Mouse (Mus musculus) midbrain, embryonic 13.5 days (tissue): ENCODE measurements around the gene Myh11. TPM values are rescaled to one million over a fixed set of nuclear protein-coding genes. Genes with fewer than 3 reads are reported as not detected.

Experiments
- ATAC-seq: fragments of 200-750 bp; cut with Nextera tagmentation; 2 replicates; pipeline ENCODE4 v1.8.0; 2017; ENCODE audit warnings: mild to moderate bottlenecking, moderate TSS enrichment, moderate library complexity
- H3K27ac ChIP-seq: fragments of 300-500 bp; sonication (generic); 2 replicates; pipeline ENCODE4 v1.5.1; 2015; ENCODE audit warnings: inconsistent platforms, mild to moderate bottlenecking, moderate library complexity
- H3K27me3 ChIP-seq: fragments of 300-500 bp; sonication (generic); 2 replicates; pipeline ENCODE4 v1.6.1; 2015; ENCODE audit warnings: mild to moderate bottlenecking, inconsistent platforms
- H3K36me3 ChIP-seq: fragments of 300-500 bp; sonication (generic); 2 replicates; pipeline ENCODE4 v1.6.1; 2015; ENCODE audit warnings: mild to moderate bottlenecking, inconsistent platforms
- H3K4me1 ChIP-seq: fragments of 300-500 bp; sonication (generic); replicated peaks from 2 replicates; pipeline ENCODE4 v1.6.1; 2015; ENCODE audit warnings: inconsistent platforms
- H3K4me2 ChIP-seq: fragments of 300-500 bp; sonication (generic); replicated peaks from 2 replicates; pipeline ENCODE4 v1.6.1; 2015; ENCODE audit warnings: moderate library complexity, mild to moderate bottlenecking, inconsistent platforms
- H3K4me3 ChIP-seq: fragments of 300-500 bp; sonication (generic); replicated peaks from 2 replicates; pipeline ENCODE4 v1.5.1; 2015; ENCODE audit warnings: mild to moderate bottlenecking, inconsistent platforms
- H3K9ac ChIP-seq: fragments of 300-500 bp; sonication (generic); replicated peaks from 2 replicates; pipeline ENCODE4 v1.6.1; 2015; ENCODE audit warnings: mild to moderate bottlenecking, inconsistent platforms
- H3K9me3 ChIP-seq: fragments of 300-500 bp; sonication (generic); 2 replicates; pipeline ENCODE4 v1.6.1; 2016; ENCODE audit warnings: mild to moderate bottlenecking, inconsistent platforms
- WGBS: fragments of 180-500 bp; shearing (Covaris S2); methylation state at CpG from one replicate; pipeline ENCODE4 v1.1.7; 2015; 5-methylcytosine and 5-hydroxymethylcytosine counted together
- polyA plus RNA-seq: library from polyadenylated mRNA; unstranded; fragments of >200 nt; fragmentation: Nextera tagmentation; extraction: Ambion mirVana; gene quantifications from 2 replicates; pipeline ENCODE4 v1.2.1, GENCODE M21; 2015

Myh11 gene
- 0.39 and 0.53 TPM in 2 replicates for polyA plus RNA-seq

- Histone ChIP-seq H3K36me3 (no peaks in the 10 kb centered on the region), H3K4me2 (peak within 1 kb of the TSS; percentile 49), H3K27me3 (peaks cover 22% of the 10 kb centered on the region), H3K27ac (no peak within 1 kb of the TSS), H3K9me3 (no peaks in the 10 kb centered on the region), H3K4me3 (peak within 1 kb of the TSS; percentile 22), H3K4me1 (peaks cover 12% of the 10 kb centered on the region), H3K9ac (0 out of 2 replicates have a peak within 1 kb of the TSS, but pooled peaks have one; percentile 15)
- ATAC-seq, result peak; percentile 41
- WGBS, result 4% methylated on average over 16 of the region's 16 CpGs
These were observed at the start of gene Myh11 for GRCm38 (mm10) chr16:14291223-14291622. Gene Myh11, minus strand, starts transcription at chr16:14291372.

GRCm38 (mm10) chr16:14328156-14328555, 37.0 kb upstream of the Myh11 start:
- Histone ChIP-seq H3K27me3 (no peaks in the 10 kb centered on the region), H3K4me3 (no peak overlapping the region), H3K9me3 (no peaks in the 10 kb centered on the region), H3K9ac (no peak overlapping the region), H3K36me3 (no peaks in the 10 kb centered on the region), H3K4me2 (no peak overlapping the region), H3K4me1 (no peaks in the 10 kb centered on the region), H3K27ac (no peak overlapping the region)
- ATAC-seq, result no peak
- WGBS, result 61% methylated on average over 1 of the region's 1 CpGs

GRCm38 (mm10) chr16:14320494-14320893, 29.3 kb upstream of the Myh11 start:
- no peak overlapping the region for H3K27ac ChIP-seq
- WGBS, result 65% methylated on average over 1 of the region's 1 CpGs
- ATAC-seq, result no peak
- no peak overlapping the region for H3K4me2 ChIP-seq
- H3K27me3 ChIP-seq, result peaks cover 10% of the 10 kb centered on the region; the same call in 1 of the 2 replicates
- H3K36me3 ChIP-seq, result no peaks in the 10 kb centered on the region
- H3K9ac ChIP-seq, result no peak overlapping the region
- no peaks in the 10 kb centered on the region for H3K9me3 ChIP-seq
- H3K4me3 ChIP-seq, result no peak overlapping the region
- peaks cover 11% of the 10 kb centered on the region for H3K4me1 ChIP-seq

- ATAC-seq, result no peak
These were observed 28.5 kb upstream of the Myh11 start for GRCm38 (mm10) chr16:14319681-14320080.

GRCm38 (mm10) chr16:14316884-14317876, 26.0 kb upstream of the Myh11 start, which contains the start of gene Fopnl:
Gene Fopnl, minus strand, starts transcription at chr16:14317405.
- peaks cover 10% of the 10 kb centered on the region; the same call in 1 of the 2 replicates for H3K27me3 ChIP-seq
- H3K4me3 ChIP-seq, result peak within 1 kb of the TSS; percentile 65
- H3K36me3 ChIP-seq, result peaks cover 14% of the 10 kb centered on the region
- H3K4me1 ChIP-seq, result peaks cover 26% of the 10 kb centered on the region
- ATAC-seq, result peak; percentile 100
- peak within 1 kb of the TSS; percentile 72 for H3K4me2 ChIP-seq
- WGBS, result 5% methylated on average over 51 of the region's 51 CpGs
- H3K9ac ChIP-seq, result peak within 1 kb of the TSS; percentile 87
- H3K27ac ChIP-seq, result peak within 1 kb of the TSS; percentile 88
- no peaks in the 10 kb centered on the region for H3K9me3 ChIP-seq

More at GRCm38 (mm10) chr16:14319681-14320080, 28.5 kb upstream of the Myh11 start:
- WGBS, result 81% methylated on average over 3 of the region's 3 CpGs
- no peak overlapping the region for H3K9ac ChIP-seq
- no peaks in the 10 kb centered on the region for H3K36me3 ChIP-seq
- H3K4me3 ChIP-seq, result no peak overlapping the region
- no peak overlapping the region for H3K4me2 ChIP-seq
- peaks cover 10% of the 10 kb centered on the region; the same call in 1 of the 2 replicates for H3K27me3 ChIP-seq
- no peaks in the 10 kb centered on the region for H3K9me3 ChIP-seq
- peaks cover 19% of the 10 kb centered on the region for H3K4me1 ChIP-seq
- no peak overlapping the region for H3K27ac ChIP-seq

GRCm38 (mm10) chr16:14312914-14313313, 21.7 kb upstream of the Myh11 start:
- H3K4me2 ChIP-seq, result no peak overlapping the region
- H3K4me1 ChIP-seq, result peaks cover 26% of the 10 kb centered on the region
- no peak for ATAC-seq
- no peak overlapping the region for H3K4me3 ChIP-seq
- H3K27me3 ChIP-seq, result no peaks in the 10 kb centered on the region
- WGBS, result 89% methylated on average over 7 of the region's 7 CpGs
- no peak overlapping the region for H3K27ac ChIP-seq
- peaks cover 45% of the 10 kb centered on the region for H3K36me3 ChIP-seq
- no peak overlapping the region for H3K9ac ChIP-seq
- H3K9me3 ChIP-seq, result no peaks in the 10 kb centered on the region

- WGBS, result 47% methylated on average over 6 of the region's 6 CpGs
- H3K36me3 ChIP-seq, result peaks cover 55% of the 10 kb centered on the region
These were observed 20.2 kb upstream of the Myh11 start for GRCm38 (mm10) chr16:14311371-14311770.

GRCm38 (mm10) chr16:14309833-14310232, 18.7 kb upstream of the Myh11 start:
- 89% methylated on average over 3 of the region's 3 CpGs for WGBS
- Histone ChIP-seq H3K4me1 (peaks cover 9% of the 10 kb centered on the region), H3K9me3 (no peaks in the 10 kb centered on the region), H3K4me2 (no peak overlapping the region), H3K27me3 (no peaks in the 10 kb centered on the region), H3K36me3 (peaks cover 61% of the 10 kb centered on the region), H3K27ac (no peak overlapping the region), H3K9ac (no peak overlapping the region), H3K4me3 (no peak overlapping the region)
- no peak for ATAC-seq

More at GRCm38 (mm10) chr16:14311371-14311770, 20.2 kb upstream of the Myh11 start:
- no peak for ATAC-seq
- no peaks in the 10 kb centered on the region for H3K9me3 ChIP-seq
- H3K9ac ChIP-seq, result no peak overlapping the region
- H3K4me3 ChIP-seq, result no peak overlapping the region
- peaks cover 24% of the 10 kb centered on the region for H3K4me1 ChIP-seq
- no peaks in the 10 kb centered on the region for H3K27me3 ChIP-seq
- H3K27ac ChIP-seq, result no peak overlapping the region
- H3K4me2 ChIP-seq, result no peak overlapping the region

- Histone ChIP-seq H3K9me3 (no peaks in the 10 kb centered on the region), H3K36me3 (peaks cover 71% of the 10 kb centered on the region), H3K9ac (no peak overlapping the region), H3K4me2 (no peak overlapping the region), H3K27ac (no peak overlapping the region), H3K4me1 (0 out of 2 replicates have a peak, but pooled peaks cover 2% of the 10 kb centered on the region), H3K27me3 (no peaks in the 10 kb centered on the region), H3K4me3 (no peak overlapping the region)
- WGBS, result 94% methylated on average over 6 of the region's 6 CpGs
- no peak for ATAC-seq
These were observed 17.3 kb upstream of the Myh11 start for GRCm38 (mm10) chr16:14308245-14309073.

- Histone ChIP-seq H3K9me3 (no peaks in the 10 kb centered on the region), H3K27me3 (no peaks in the 10 kb centered on the region), H3K36me3 (peaks cover 65% of the 10 kb centered on the region), H3K4me1 (0 out of 2 replicates have a peak, but pooled peaks cover 2% of the 10 kb centered on the region), H3K4me3 (no peak overlapping the region), H3K9ac (no peak overlapping the region), H3K27ac (no peak overlapping the region), H3K4me2 (no peak overlapping the region)
- WGBS, result 100% methylated on average over 1 of the region's 1 CpGs
- ATAC-seq, result no peak
These were observed 16.2 kb upstream of the Myh11 start for GRCm38 (mm10) chr16:14307373-14307772.

GRCm38 (mm10) chr16:14306451-14306850, 15.3 kb upstream of the Myh11 start:
- 0 out of 2 replicates have a peak, but pooled peaks cover 2% of the 10 kb centered on the region for H3K4me1 ChIP-seq
- no peak overlapping the region for H3K4me2 ChIP-seq
- ATAC-seq, result no peak
- H3K4me3 ChIP-seq, result no peak overlapping the region
- no peaks in the 10 kb centered on the region for H3K27me3 ChIP-seq
- no peak overlapping the region for H3K27ac ChIP-seq
- H3K9ac ChIP-seq, result no peak overlapping the region
- 86% methylated on average over 1 of the region's 1 CpGs for WGBS
- H3K36me3 ChIP-seq, result peaks cover 58% of the 10 kb centered on the region
- no peaks in the 10 kb centered on the region for H3K9me3 ChIP-seq
